Mouse (Mus musculus): ENCODE measurements at regions not wholly inside any gene's neighbourhood (a gene's known extent, or its start where the extent isn't known, plus 50 kb on each side); places are given as distances from the start of the nearest gene placed in this dataset.

GRCm38 (mm10) chr17:85755557-85755956 is 67.5 kb upstream of the Six2 start:
- no peak for DNase-seq

GRCm38 (mm10) chr17:85748649-85749081 is 60.6 kb upstream of the Six2 start:
- no peak for DNase-seq

GRCm38 (mm10) chr17:85747976-85748648 is 60.0 kb upstream of the Six2 start:
- DNase-seq, result no peak
